Mouse (Mus musculus) CH12.LX (cell line): Measurements from ENCODE around the gene Cmss1.

Source experiments
- CTCF ChIP-seq, 2 experiments: IDR thresholded peaks in 1 of 2; conservative IDR thresholded peaks in 1 of 2; 2 replicates each; pipeline ENCODE4 v1.5.1; 2011 to 2012; ENCODE audit warnings: low read depth in 2 of 2, low read length in 2 of 2, improper control_type of control experiment in 1 of 2, inconsistent platforms in 1 of 2, mild to moderate bottlenecking in 1 of 2, moderate library complexity in 1 of 2
- EP300 ChIP-seq: IDR thresholded peaks from 2 replicates; pipeline ENCODE4 v1.6.1; 2011; ENCODE audit warnings: low read length, improper control_type of control experiment
- ETS1 ChIP-seq: conservative IDR thresholded peaks from 2 replicates; pipeline ENCODE4 v1.6.1; 2012; ENCODE audit warnings: low read depth, mild to moderate bottlenecking, inconsistent platforms, low read length, improper control_type of control experiment, moderate library complexity
- POLR2A ChIP-seq: IDR thresholded peaks from 2 replicates; pipeline ENCODE4 v1.6.1; 2011; ENCODE audit warnings: low read depth, mild to moderate bottlenecking, improper control_type of control experiment, low read length

GRCm38 (mm10) chr16:57601031-57601430 is 5.6 kb downstream of the Cmss1 start:
- no peak for TF ChIP-seq CTCF (conservative IDR thresholded peaks at IDR 0.05 in 1 of 2, IDR thresholded peaks at IDR 0.05 in 1 of 2; ENCODE audit: low read depth in 2 of 2, low read length in 2 of 2)
- TF ChIP-seq EP300: no peak
- no peak for TF ChIP-seq POLR2A
- no peak for TF ChIP-seq ETS1
